Mouse (Mus musculus) heart, embryonic 16.5 days (tissue): ENCODE results near the gene Rnaseh2b. TPM values are rescaled to one million over a fixed set of nuclear protein-coding genes. Genes with fewer than 3 reads are reported as not detected.

ENCODE experiments used
- ATAC-seq: fragments of 200-750 bp; cut with Nextera tagmentation; replicated peaks from 2 replicates; pipeline ENCODE4 v1.8.0; 2017; ENCODE audit warnings: moderate number of reproducible peaks; ENCODE audit not compliant: insufficient read depth, low FRiP score; ENCODE audit errors: extremely low read depth
- H3K27ac ChIP-seq: fragments of 300-500 bp; sonication (generic); 2 replicates; pipeline ENCODE4 v1.5.1; 2014; ENCODE audit warnings: mild to moderate bottlenecking, low read length, control low read depth, moderate library complexity
- H3K27me3 ChIP-seq: fragments of 300-500 bp; sonication (generic); 2 replicates; pipeline ENCODE4 v1.6.1; 2014; ENCODE audit warnings: low read length, mixed read lengths; ENCODE audit not compliant: control insufficient read depth, insufficient read depth
- H3K36me3 ChIP-seq: fragments of 300-500 bp; sonication (generic); 2 replicates; pipeline ENCODE4 v1.6.1; 2014; ENCODE audit not compliant: control insufficient read depth, insufficient read depth
- H3K4me1 ChIP-seq: fragments of 300-500 bp; sonication (generic); 2 replicates; pipeline ENCODE4 v1.6.1; 2014; ENCODE audit warnings: low read length, mixed read lengths; ENCODE audit not compliant: control insufficient read depth, insufficient read depth
- H3K4me2 ChIP-seq: fragments of 300-500 bp; sonication (generic); 2 replicates; pipeline ENCODE4 v1.6.1; 2014; ENCODE audit warnings: low read depth, mild to moderate bottlenecking, control low read depth, low read length
- H3K4me3 ChIP-seq: fragments of 300-500 bp; sonication (generic); 2 replicates; pipeline ENCODE4 v1.5.1; 2014; ENCODE audit warnings: mild to moderate bottlenecking, control low read depth, low read length
- H3K9ac ChIP-seq: fragments of 300-500 bp; sonication (generic); 2 replicates; pipeline ENCODE4 v1.6.1; 2014; ENCODE audit warnings: low read length, control low read depth
- H3K9me3 ChIP-seq: fragments of 300-500 bp; sonication (generic); replicated peaks from 2 replicates; pipeline ENCODE4 v1.6.1; 2016; ENCODE audit warnings: low read length; ENCODE audit not compliant: control insufficient read depth
- WGBS: fragments of 180-500 bp; shearing (Covaris S2); extraction: QIAGEN DNeasy Blood & Tissue Kit; methylation state at CpG from one replicate; pipeline ENCODE4 v1.1.7; 2014; 5-methylcytosine and 5-hydroxymethylcytosine counted together
- polyA plus RNA-seq: library from polyadenylated mRNA; unstranded; fragments of >200 nt; fragmentation: Nextera tagmentation; extraction: Ambion mirVana; gene quantifications from 2 replicates; pipeline ENCODE4 v1.2.1, GENCODE M21; 2015

The Rnaseh2b gene
- polyA plus RNA-seq, 1 experiment from 2014 or later: 53.3 TPM

GRCm38 (mm10) chr14:62422265-62422664 lies 129.9 kb downstream of the Rnaseh2b start:
- ATAC-seq: no peak
- H3K36me3 ChIP-seq: no peaks in the 10 kb centered on the region
- peaks cover 5% of the 10 kb centered on the region for H3K4me1 ChIP-seq
- WGBS: 57% methylated on average over 4 of the region's 4 CpGs
- no peak overlapping the region for H3K4me3 ChIP-seq
- H3K9me3 ChIP-seq: no peaks in the 10 kb centered on the region
- no peak overlapping the region for H3K4me2 ChIP-seq
- H3K27me3 ChIP-seq: no peaks in the 10 kb centered on the region
- H3K9ac ChIP-seq: no peak overlapping the region
- no peak overlapping the region for H3K27ac ChIP-seq

Other genes with a start within 250 kb of the Rnaseh2b start
- gene Dleu7, start 458 bp downstream of the Rnaseh2b start, polyA plus RNA-seq: 0.55 and 0.81 TPM in 2 replicates
- gene Gucy1b2, start 163.7 kb downstream of the Rnaseh2b start, polyA plus RNA-seq: 0.05 and 0.17 TPM in 2 replicates